Mouse (Mus musculus): ENCODE measurements at regions not wholly inside any gene's neighbourhood (a gene's known extent, or its start where the extent isn't known, plus 50 kb on each side); places are given as distances from the start of the nearest gene placed in this dataset.

GRCm38 (mm10) chr17:9723484-9723883 is 54.0 kb upstream of the Pabpc6 start:
- DNase-seq (ENCODE audit: low read depth, low spot score), result no peak

GRCm38 (mm10) chr17:9722709-9723108 is 53.2 kb upstream of the Pabpc6 start:
- DNase-seq (ENCODE audit: low read depth, low spot score), result no peak
